Mouse (Mus musculus): ENCODE results near the gene Mrpl17. TPM values are rescaled to one million over a fixed set of nuclear protein-coding genes. Genes with fewer than 3 reads are reported as not detected.
A peak's percentile ranks its signal among the peaks of the same experiment; 100 is the strongest.

Mrpl17 gene
- polyA plus RNA-seq, 1 experiment = 346 TPM

GRCm38 (mm10) chr7:105813326-105813725 lies 2.4 kb upstream of the Mrpl17 start:
- Histone ChIP-seq H3K36me3 (ENCODE audit: control insufficient read depth, insufficient read depth) (peaks cover 12% of the 10 kb centered on the region), H3ac (ENCODE audit: control insufficient read depth, insufficient read length) (no peak overlapping the region), H3K79me2 (ENCODE audit: control insufficient read depth, insufficient read depth) (peaks cover 17% of the 10 kb centered on the region), H3K27me3 (ENCODE audit: control insufficient read depth, insufficient read depth, insufficient read length) (peaks cover 4% of the 10 kb centered on the region), H3K4me2 (ENCODE audit: low read depth) (no peak overlapping the region), H3K4me3 (no peak overlapping the region)
- TF ChIP-seq POLR2AphosphoS2 (IDR thresholded peaks at IDR 0.05; ENCODE audit: insufficient read length, low read depth) = no peak
- TF ChIP-seq USF1 (IDR thresholded peaks at IDR 0.05; ENCODE audit: low read depth) = no peak
- TF ChIP-seq POLR2A (IDR thresholded peaks at IDR 0.05; ENCODE audit: insufficient read length, low read depth) = no peak

GRCm38 (mm10) chr7:105812566-105812965 lies 1.7 kb upstream of the Mrpl17 start:
- Histone ChIP-seq H3K79me2 (ENCODE audit: control insufficient read depth, insufficient read depth) (peaks cover 17% of the 10 kb centered on the region), H3K27me3 (ENCODE audit: control insufficient read depth, insufficient read depth, insufficient read length) (peaks cover 4% of the 10 kb centered on the region)

GRCm38 (mm10) chr7:105811516-105811915 lies 617 bp upstream of the Mrpl17 start:
- Histone ChIP-seq H3K4me3 (peak overlapping the region; percentile 93), H3K4me2 (ENCODE audit: low read depth) (peak overlapping the region; percentile 50), H3K36me3 (ENCODE audit: control insufficient read depth, insufficient read depth) (peaks cover 12% of the 10 kb centered on the region), H3K79me2 (ENCODE audit: control insufficient read depth, insufficient read depth) (peaks cover 17% of the 10 kb centered on the region), H3K27me3 (ENCODE audit: control insufficient read depth, insufficient read depth, insufficient read length) (peaks cover 4% of the 10 kb centered on the region), H3ac (ENCODE audit: control insufficient read depth, insufficient read length) (no peak overlapping the region)
- TF ChIP-seq USF1 (IDR thresholded peaks at IDR 0.05; ENCODE audit: low read depth) (no peak), REST (IDR thresholded peaks at IDR 0.05; ENCODE audit: insufficient read depth, insufficient read length) (no peak), E2F4 (IDR thresholded peaks at IDR 0.05; ENCODE audit: insufficient read depth) (no peak), MYOG (IDR thresholded peaks at IDR 0.05; ENCODE audit: control insufficient read depth in 1 of 3, insufficient read depth in 1 of 3, insufficient read length in 2 of 3, low read depth in 2 of 3) (no peak), SRF (IDR thresholded peaks at IDR 0.05; ENCODE audit: control insufficient read depth, insufficient read length, low read depth) (no peak), TCF3 (IDR thresholded peaks at IDR 0.05; ENCODE audit: insufficient read length, low read depth) (no peak), TCF12 (IDR thresholded peaks at IDR 0.05; ENCODE audit: insufficient read depth, poor library complexity, severe bottlenecking) (no peak), POLR2AphosphoS2 (IDR thresholded peaks at IDR 0.05; ENCODE audit: insufficient read length, low read depth) (no peak), POLR2A (IDR thresholded peaks at IDR 0.05; ENCODE audit: insufficient read length, low read depth) (no peak), MAX (IDR thresholded peaks at IDR 0.05; ENCODE audit: low read depth) (no peak), MYOD1 (IDR thresholded peaks at IDR 0.05; ENCODE audit: control insufficient read depth in 1 of 3, insufficient read length in 2 of 3, low read depth in 2 of 3) (no peak)

More at GRCm38 (mm10) chr7:105812566-105812965, 1.7 kb upstream of the Mrpl17 start:
- Histone ChIP-seq H3K4me3 (no peak overlapping the region), H3K4me2 (ENCODE audit: low read depth) (no peak overlapping the region), H3ac (ENCODE audit: control insufficient read depth, insufficient read length) (no peak overlapping the region), H3K36me3 (ENCODE audit: control insufficient read depth, insufficient read depth) (peaks cover 12% of the 10 kb centered on the region)
- no peak for TF ChIP-seq SRF (IDR thresholded peaks at IDR 0.05; ENCODE audit: control insufficient read depth, insufficient read length, low read depth)
- no peak for TF ChIP-seq MYOD1 (IDR thresholded peaks at IDR 0.05; ENCODE audit: control insufficient read depth in 1 of 3, insufficient read length in 2 of 3, low read depth in 2 of 3)
- TF ChIP-seq MAX (IDR thresholded peaks at IDR 0.05; ENCODE audit: low read depth) = no peak
- no peak for TF ChIP-seq CEBPB (IDR thresholded peaks at IDR 0.05; ENCODE audit: insufficient read depth, poor library complexity, severe bottlenecking)
- no peak for TF ChIP-seq TCF12 (IDR thresholded peaks at IDR 0.05; ENCODE audit: insufficient read depth, poor library complexity, severe bottlenecking)
- no peak for TF ChIP-seq TCF3 (IDR thresholded peaks at IDR 0.05; ENCODE audit: insufficient read length, low read depth)

DNA sequence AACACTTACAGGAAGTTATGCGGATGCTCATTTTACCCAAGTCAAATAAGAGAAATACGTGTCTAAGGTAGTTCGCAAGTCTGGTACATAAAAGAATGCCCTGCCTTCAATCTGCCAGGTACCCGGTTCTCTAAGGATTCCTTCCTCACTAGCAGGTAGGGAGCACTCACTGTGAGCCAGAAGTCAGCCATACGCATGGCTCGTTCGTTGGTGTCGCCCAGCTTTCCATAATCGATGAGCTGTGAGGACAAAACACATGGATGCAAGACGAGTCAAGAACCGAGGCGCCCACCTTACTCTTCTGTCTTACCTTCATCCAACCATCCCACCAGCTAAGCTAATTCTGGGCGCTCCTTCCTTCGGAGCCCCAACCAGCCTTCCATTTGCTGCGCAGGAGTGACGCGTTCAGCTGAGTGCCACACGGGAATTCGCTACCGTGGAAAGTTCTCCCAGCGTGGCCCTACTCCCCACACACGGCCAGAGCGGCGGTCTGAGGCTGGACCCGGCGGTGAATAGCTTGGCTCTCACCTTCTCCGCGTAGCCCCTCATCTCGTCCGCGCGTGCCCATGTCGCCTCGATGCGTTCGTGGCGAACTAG lies 521 bp downstream of the Mrpl17 start:
- Histone ChIP-seq H3K4me3 (peak overlapping the region; percentile 93), H3K27me3 (ENCODE audit: control insufficient read depth, insufficient read depth, insufficient read length) (peaks cover 4% of the 10 kb centered on the region), H3K79me2 (ENCODE audit: control insufficient read depth, insufficient read depth) (peaks cover 17% of the 10 kb centered on the region), H3K36me3 (ENCODE audit: control insufficient read depth, insufficient read depth) (peaks cover 12% of the 10 kb centered on the region), H3ac (ENCODE audit: control insufficient read depth, insufficient read length) (peak overlapping the region; percentile 43), H3K4me2 (ENCODE audit: low read depth) (peak overlapping the region; percentile 95)
- TF ChIP-seq USF1 (IDR thresholded peaks at IDR 0.05; ENCODE audit: low read depth) (no peak), MYOG (IDR thresholded peaks at IDR 0.05; ENCODE audit: control insufficient read depth in 1 of 3, insufficient read depth in 1 of 3, insufficient read length in 2 of 3, low read depth in 2 of 3) (no peak), TCF12 (IDR thresholded peaks at IDR 0.05; ENCODE audit: insufficient read depth, poor library complexity, severe bottlenecking) (no peak), SRF (IDR thresholded peaks at IDR 0.05; ENCODE audit: control insufficient read depth, insufficient read length, low read depth) (no peak), CEBPB (IDR thresholded peaks at IDR 0.05; ENCODE audit: insufficient read depth, poor library complexity, severe bottlenecking) (no peak), TCF3 (IDR thresholded peaks at IDR 0.05; ENCODE audit: insufficient read length, low read depth) (no peak), MYOD1 (IDR thresholded peaks at IDR 0.05; ENCODE audit: control insufficient read depth in 1 of 3, insufficient read length in 2 of 3, low read depth in 2 of 3) (no peak), E2F4 (IDR thresholded peaks at IDR 0.05; ENCODE audit: insufficient read depth) (no peak)

- peaks cover 17% of the 10 kb centered on the region for H3K79me2 ChIP-seq (ENCODE audit: control insufficient read depth, insufficient read depth)
- peaks cover 12% of the 10 kb centered on the region for H3K36me3 ChIP-seq (ENCODE audit: control insufficient read depth, insufficient read depth)
- TF ChIP-seq MAX (IDR thresholded peaks at IDR 0.05; ENCODE audit: low read depth) (no peak), CEBPB (IDR thresholded peaks at IDR 0.05; ENCODE audit: insufficient read depth, poor library complexity, severe bottlenecking) (no peak), REST (IDR thresholded peaks at IDR 0.05; ENCODE audit: insufficient read depth, insufficient read length) (no peak), MYOD1 (IDR thresholded peaks at IDR 0.05; ENCODE audit: control insufficient read depth in 1 of 3, insufficient read length in 2 of 3, low read depth in 2 of 3) (no peak), TCF12 (IDR thresholded peaks at IDR 0.05; ENCODE audit: insufficient read depth, poor library complexity, severe bottlenecking) (no peak), POLR2A (IDR thresholded peaks at IDR 0.05; ENCODE audit: insufficient read length, low read depth) (no peak), TCF3 (IDR thresholded peaks at IDR 0.05; ENCODE audit: insufficient read length, low read depth) (no peak), MYOG (IDR thresholded peaks at IDR 0.05; ENCODE audit: control insufficient read depth in 1 of 3, insufficient read depth in 1 of 3, insufficient read length in 2 of 3, low read depth in 2 of 3) (no peak), POLR2AphosphoS2 (IDR thresholded peaks at IDR 0.05; ENCODE audit: insufficient read length, low read depth) (no peak), SRF (IDR thresholded peaks at IDR 0.05; ENCODE audit: control insufficient read depth, insufficient read length, low read depth) (no peak), E2F4 (IDR thresholded peaks at IDR 0.05; ENCODE audit: insufficient read depth) (no peak), USF1 (IDR thresholded peaks at IDR 0.05; ENCODE audit: low read depth) (no peak)
- peak overlapping the region; percentile 95 for H3K4me2 ChIP-seq (ENCODE audit: low read depth)
- H3ac ChIP-seq (ENCODE audit: control insufficient read depth, insufficient read length) = peak overlapping the region; percentile 43
- H3K4me3 ChIP-seq = peak overlapping the region; percentile 93
- peaks cover 4% of the 10 kb centered on the region for H3K27me3 ChIP-seq (ENCODE audit: control insufficient read depth, insufficient read depth, insufficient read length)
Observed at GRCm38 (mm10) chr7:105809836-105810235, 1.1 kb downstream of the Mrpl17 start.

Measured in myocyte (in vitro differentiated cells).